Mouse (Mus musculus) forebrain, embryonic 11.5 days (tissue): ENCODE measurements around the gene Prkce. TPM values are rescaled to one million over a fixed set of nuclear protein-coding genes. Genes with fewer than 3 reads are reported as not detected.
"Not testable (repeated sequence)": the region's sequence is repeated elsewhere in the genome, so short reads cannot be mapped to it uniquely, and the experiment has no call there.

Experiments used
- ATAC-seq: fragments of 200-750 bp; cut with Nextera tagmentation; replicated peaks from 2 replicates; pipeline ENCODE4 v1.8.0; 2017; ENCODE audit warnings: moderate TSS enrichment; ENCODE audit not compliant: low FRiP score
- DNase-seq: peaks from one replicate; pipeline ENCODE4 v3.0.0-alpha.2; 2017; ENCODE audit warnings: low spot score
- H3K27ac ChIP-seq: fragments of 300-500 bp; sonication (generic); 2 replicates; pipeline ENCODE4 v1.5.1; 2014; ENCODE audit warnings: low read depth, low read length
- H3K27me3 ChIP-seq: fragments of 300-500 bp; sonication (generic); 2 replicates; pipeline ENCODE4 v1.6.1; 2014; ENCODE audit warnings: mild to moderate bottlenecking, low read length, mixed read lengths; ENCODE audit not compliant: control insufficient read depth, insufficient read depth
- H3K36me3 ChIP-seq: fragments of 300-500 bp; sonication (generic); 2 replicates; pipeline ENCODE4 v1.6.1; 2014; ENCODE audit warnings: mild to moderate bottlenecking, low read length, moderate library complexity, mixed read lengths; ENCODE audit not compliant: control insufficient read depth, insufficient read depth
- H3K4me1 ChIP-seq: fragments of 300-500 bp; sonication (generic); replicated peaks from 2 replicates; pipeline ENCODE4 v1.6.1; 2014; ENCODE audit warnings: low read length, mixed read lengths; ENCODE audit not compliant: control insufficient read depth, insufficient read depth
- H3K4me2 ChIP-seq: fragments of 300-500 bp; sonication (generic); 2 replicates; pipeline ENCODE4 v1.6.1; 2014; ENCODE audit warnings: low read depth, mild to moderate bottlenecking, low read length, moderate library complexity, mixed read lengths; ENCODE audit not compliant: severe bottlenecking
- H3K4me3 ChIP-seq: fragments of 300-500 bp; sonication (generic); 2 replicates; pipeline ENCODE4 v1.5.1; 2014; ENCODE audit warnings: low read depth, low read length
- H3K9ac ChIP-seq: fragments of 300-500 bp; sonication (generic); 2 replicates; pipeline ENCODE4 v1.6.1; 2014; ENCODE audit warnings: low read length
- H3K9me3 ChIP-seq: fragments of 300-500 bp; sonication (generic); 2 replicates; pipeline ENCODE4 v1.6.1; 2016; ENCODE audit warnings: low read length, mixed read lengths; ENCODE audit not compliant: control insufficient read depth
- WGBS: fragments of 180-500 bp; shearing (Covaris S2); extraction: QIAGEN DNeasy Blood & Tissue Kit; methylation state at CpG from one replicate; pipeline ENCODE4 v1.1.7; 2014; 5-methylcytosine and 5-hydroxymethylcytosine counted together
- polyA plus RNA-seq: library from polyadenylated mRNA; unstranded; fragments of >200 nt; fragmentation: Nextera tagmentation; extraction: Ambion mirVana; gene quantifications from 2 replicates; pipeline ENCODE4 v1.2.1, GENCODE M21; 2014

The Prkce gene
- polyA plus RNA-seq, 1 experiment from 2014 or later, result 6.0 TPM

DNA sequence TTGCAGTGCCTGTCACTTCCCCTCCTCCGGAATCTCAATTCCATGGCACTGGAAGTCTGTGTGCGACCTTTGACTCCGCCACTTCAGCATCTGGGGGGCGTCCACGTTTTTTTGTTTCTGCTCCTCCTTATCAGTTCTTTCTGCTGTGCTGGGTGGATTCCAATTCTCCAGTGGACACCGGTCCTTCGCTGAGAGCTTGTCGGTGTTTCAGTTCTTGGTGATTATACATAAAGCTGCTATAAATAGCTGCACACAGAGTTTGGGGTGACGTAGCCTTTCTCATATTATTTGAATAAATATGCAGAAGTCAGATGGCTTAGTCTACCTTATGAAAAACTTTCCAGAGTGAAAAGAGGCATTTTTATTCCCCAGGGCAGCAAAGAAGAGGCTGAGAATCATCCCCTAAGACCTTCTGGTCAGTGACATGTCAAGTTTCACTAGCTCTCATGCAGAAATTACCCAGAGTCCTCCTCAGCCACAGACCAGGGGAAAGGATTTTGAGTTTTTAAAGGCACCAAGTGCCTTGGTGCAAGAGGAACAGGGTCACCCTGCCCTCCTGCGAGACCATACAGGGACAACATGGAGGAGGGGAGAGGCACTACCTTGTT lies 299.8 kb downstream of the Prkce start:
- DNase-seq (no peak), ATAC-seq (no peak)
- peaks cover 28% of the 10 kb centered on the region for H3K27me3 ChIP-seq
- H3K4me2 ChIP-seq, result no peak overlapping the region
- peaks cover 17% of the 10 kb centered on the region for H3K4me1 ChIP-seq
- no peak overlapping the region for H3K9ac ChIP-seq
- H3K36me3 ChIP-seq, result no peaks in the 10 kb centered on the region
- no peak overlapping the region for H3K27ac ChIP-seq
- no peaks in the 10 kb centered on the region for H3K9me3 ChIP-seq
- WGBS, result 57% methylated on average over 10 of the region's 10 CpGs
- H3K4me3 ChIP-seq, result no peak overlapping the region

DNA sequence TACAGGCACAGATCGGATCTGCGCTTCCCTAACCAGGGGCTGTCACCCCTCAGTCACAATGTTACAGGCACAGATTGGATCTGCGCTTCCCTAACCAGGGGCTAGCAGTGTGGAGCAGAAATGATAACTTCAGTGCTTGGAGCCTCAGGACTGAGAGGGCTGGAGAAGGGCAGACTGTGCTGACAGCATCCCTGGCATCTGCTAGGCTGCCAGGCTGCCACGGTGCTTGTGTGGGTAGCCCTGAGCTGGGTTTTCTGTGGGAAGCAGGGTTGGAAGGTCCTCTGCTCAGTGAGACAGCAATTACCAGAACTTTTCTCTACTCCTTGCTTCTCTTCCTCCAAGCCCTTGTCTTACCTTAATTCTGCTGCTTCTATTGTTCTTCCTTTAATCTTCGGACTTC lies 300.4 kb downstream of the Prkce start:
- no peaks in the 10 kb centered on the region for H3K36me3 ChIP-seq
- peaks cover 28% of the 10 kb centered on the region for H3K27me3 ChIP-seq
- no peak overlapping the region for H3K4me3 ChIP-seq
- no peak overlapping the region for H3K4me2 ChIP-seq
- 58% methylated on average over 5 of the region's 5 CpGs for WGBS
- no peak overlapping the region for H3K9ac ChIP-seq
- H3K9me3 ChIP-seq, result no peaks in the 10 kb centered on the region
- H3K27ac ChIP-seq, result no peak overlapping the region
- DNase-seq, result no peak
- ATAC-seq, result no peak
- peaks cover 17% of the 10 kb centered on the region for H3K4me1 ChIP-seq

DNA sequence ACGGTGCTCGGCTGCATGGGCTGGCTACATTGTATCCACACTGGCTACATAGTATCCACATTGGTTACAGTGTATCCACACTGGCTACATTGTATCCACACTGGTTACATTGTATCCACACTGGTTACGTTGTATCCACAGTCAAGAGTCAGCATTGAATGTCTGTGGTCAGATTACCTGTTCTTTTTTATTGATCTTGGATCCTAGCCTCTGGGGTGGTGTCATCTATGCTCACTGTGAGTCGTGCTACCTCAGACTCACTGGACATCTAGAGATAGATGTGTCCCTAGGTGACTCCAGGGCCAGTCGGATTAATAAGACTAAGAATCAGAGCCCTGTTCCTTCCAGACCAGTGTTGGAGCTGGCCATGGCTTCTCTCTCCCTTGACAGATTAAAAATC lies 302.6 kb downstream of the Prkce start:
- H3K27me3 ChIP-seq, result peaks cover 12% of the 10 kb centered on the region
- peaks cover 15% of the 10 kb centered on the region for H3K4me1 ChIP-seq
- WGBS, result 87% methylated on average over 5 of the region's 5 CpGs

GRCm38 (mm10) chr17:86471684-86472083 lies 304.1 kb downstream of the Prkce start:
- Histone ChIP-seq H3K27me3 (peaks cover 12% of the 10 kb centered on the region; the same call in 1 of the 2 replicates), H3K36me3 (no peaks in the 10 kb centered on the region), H3K4me1 (peaks cover 11% of the 10 kb centered on the region), H3K4me2 (no peak overlapping the region), H3K27ac (no peak overlapping the region), H3K9me3 (no peaks in the 10 kb centered on the region), H3K9ac (no peak overlapping the region), H3K4me3 (no peak overlapping the region)
- WGBS, result 40% methylated on average over 5 of the region's 5 CpGs
- ATAC-seq (no peak), DNase-seq (no peak)

More for the DNA sequence above, 302.6 kb downstream of the Prkce start:
- H3K4me2 ChIP-seq, result no peak overlapping the region
- DNase-seq, result no peak
- no peaks in the 10 kb centered on the region for H3K36me3 ChIP-seq
- no peaks in the 10 kb centered on the region for H3K9me3 ChIP-seq
- ATAC-seq, result no peak
- H3K27ac ChIP-seq, result no peak overlapping the region
- H3K4me3 ChIP-seq, result no peak overlapping the region
- H3K9ac ChIP-seq, result no peak overlapping the region

DNA sequence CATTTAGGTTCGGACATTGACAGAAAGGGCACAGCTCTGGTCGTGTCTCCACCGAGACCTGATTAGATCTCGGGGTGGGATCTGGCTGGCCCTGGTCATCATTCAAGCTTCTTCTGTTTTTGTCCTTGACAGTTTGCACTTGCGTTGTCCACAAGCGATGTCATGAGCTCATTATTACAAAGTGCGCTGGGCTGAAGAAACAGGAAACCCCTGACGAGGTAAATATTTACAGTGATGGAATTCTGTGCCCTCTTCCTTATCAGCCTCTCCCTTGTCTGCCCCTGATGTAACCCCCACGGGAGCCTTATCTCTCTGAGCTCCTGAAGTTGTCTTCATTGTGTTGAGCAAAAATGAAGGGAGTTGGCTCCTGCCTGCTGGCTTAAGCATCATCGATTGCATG lies 309.1 kb downstream of the Prkce start:
- 92% methylated on average over 10 of the region's 10 CpGs for WGBS
- no peak overlapping the region for H3K9ac ChIP-seq
- no peak overlapping the region for H3K27ac ChIP-seq
- DNase-seq (no peak), ATAC-seq (no peak)
- H3K4me2 ChIP-seq, result no peak overlapping the region
- no peaks in the 10 kb centered on the region for H3K4me1 ChIP-seq
- no peaks in the 10 kb centered on the region for H3K9me3 ChIP-seq
- no peak overlapping the region for H3K4me3 ChIP-seq
- H3K27me3 ChIP-seq, result no peaks in the 10 kb centered on the region
- H3K36me3 ChIP-seq, result no peaks in the 10 kb centered on the region

GRCm38 (mm10) chr17:86477401-86477800 lies 309.8 kb downstream of the Prkce start:
- H3K9ac ChIP-seq, ATAC-seq, H3K9me3 ChIP-seq, H3K4me2 ChIP-seq, H3K4me3 ChIP-seq, H3K36me3 ChIP-seq, H3K4me1 ChIP-seq, H3K27me3 ChIP-seq, DNase-seq: not testable (repeated sequence)
- H3K27ac ChIP-seq, result peak overlapping the region; percentile 59; the same call in 1 of the 2 replicates

DNA sequence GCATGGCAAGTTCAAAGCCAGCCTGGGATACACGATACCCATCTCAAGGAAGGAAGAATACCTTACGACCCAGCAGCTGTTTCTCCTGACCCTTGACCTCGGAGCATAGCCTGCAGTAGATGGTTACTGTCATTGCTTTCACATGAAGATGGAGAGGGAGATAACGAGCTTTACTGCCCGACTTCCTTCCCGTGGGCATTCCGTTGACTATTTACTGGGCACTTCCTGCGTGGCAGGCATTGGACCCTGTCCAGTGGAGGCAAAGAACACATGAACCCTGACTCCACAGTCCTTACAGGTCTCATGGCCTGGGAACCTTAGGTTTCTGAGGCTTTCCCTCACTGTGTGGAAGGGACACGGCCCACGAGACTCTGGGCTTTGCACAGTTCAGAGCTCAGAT lies 311.8 kb downstream of the Prkce start:
- no peak for DNase-seq
- H3K4me2 ChIP-seq, result no peak overlapping the region
- H3K9me3 ChIP-seq, result no peaks in the 10 kb centered on the region
- no peaks in the 10 kb centered on the region for H3K4me1 ChIP-seq
- H3K27me3 ChIP-seq, result no peaks in the 10 kb centered on the region
- H3K36me3 ChIP-seq, result no peaks in the 10 kb centered on the region
- ATAC-seq, result no peak
- H3K27ac ChIP-seq, result no peak overlapping the region
- H3K9ac ChIP-seq, result no peak overlapping the region
- WGBS, result 82% methylated on average over 10 of the region's 10 CpGs
- H3K4me3 ChIP-seq, result no peak overlapping the region

DNA sequence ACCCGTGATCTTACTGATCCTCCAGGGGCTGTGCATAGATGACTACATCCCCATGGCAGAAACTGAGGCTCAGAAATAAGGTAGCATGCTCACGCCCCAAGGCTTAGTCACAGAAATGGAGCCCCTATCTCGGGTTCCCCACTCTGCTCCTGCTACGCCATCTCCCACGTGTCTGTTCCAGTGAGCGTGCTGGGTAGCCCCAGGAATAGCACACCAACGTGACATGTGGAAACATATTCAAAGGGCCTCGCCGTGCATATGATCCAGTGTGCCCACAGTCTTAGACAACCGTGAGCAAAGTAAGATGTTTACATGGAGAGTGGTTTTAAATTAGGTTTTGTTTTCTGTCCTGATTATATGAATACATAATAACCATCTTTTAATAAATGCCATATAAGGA lies 315.1 kb downstream of the Prkce start:
- Histone ChIP-seq H3K27ac (no peak overlapping the region), H3K9ac (no peak overlapping the region), H3K9me3 (no peaks in the 10 kb centered on the region), H3K36me3 (no peaks in the 10 kb centered on the region), H3K4me3 (no peak overlapping the region), H3K4me1 (no peaks in the 10 kb centered on the region), H3K27me3 (no peaks in the 10 kb centered on the region), H3K4me2 (no peak overlapping the region)
- ATAC-seq (no peak), DNase-seq (no peak)
- WGBS, result 91% methylated on average over 10 of the region's 10 CpGs

DNA sequence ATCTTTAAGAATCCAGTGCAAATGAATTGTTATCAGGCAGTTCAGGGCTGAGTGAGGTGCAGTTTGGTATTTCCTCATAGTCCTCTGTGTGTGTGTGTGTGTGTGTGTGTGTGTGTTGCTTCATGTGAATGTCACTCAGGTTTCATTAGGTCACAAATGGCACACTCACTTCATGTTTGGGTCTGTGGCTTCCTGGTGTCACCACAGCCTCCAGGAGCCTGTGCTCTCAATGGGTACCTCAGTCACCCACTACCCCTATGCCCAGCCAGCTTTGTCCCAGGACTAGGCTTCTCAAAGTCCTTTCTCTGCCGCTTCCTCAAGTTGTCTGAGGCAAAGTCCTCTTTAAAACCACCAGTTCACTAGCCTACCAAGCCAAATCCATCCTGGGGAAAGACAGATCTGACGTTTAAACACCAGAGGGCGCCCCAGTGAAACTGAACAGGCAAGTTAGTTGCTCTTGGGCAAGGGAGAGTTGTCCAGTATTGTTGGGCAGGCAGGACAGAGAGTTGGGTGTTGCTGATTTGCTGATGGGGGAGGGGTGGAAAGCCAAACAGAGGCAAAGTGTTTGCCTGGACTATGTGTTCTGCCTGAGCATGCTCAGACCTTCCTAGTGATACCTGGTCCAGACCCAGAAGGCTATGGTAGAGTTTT lies 316.6 kb downstream of the Prkce start:
- WGBS, result 12% methylated on average over 3 of the region's 3 CpGs
- H3K9ac ChIP-seq, result no peak overlapping the region
- peak; percentile 81 for DNase-seq

More for the DNA sequence above, 316.6 kb downstream of the Prkce start:
- Histone ChIP-seq H3K36me3 (no peaks in the 10 kb centered on the region), H3K4me1 (no peaks in the 10 kb centered on the region), H3K27ac (no peak overlapping the region), H3K27me3 (no peaks in the 10 kb centered on the region), H3K4me3 (no peak overlapping the region), H3K4me2 (no peak overlapping the region), H3K9me3 (no peaks in the 10 kb centered on the region)
- ATAC-seq, result 0 out of 2 replicates have a peak, but pooled peaks have one; percentile 21
